Mouse (Mus musculus): ENCODE measurements around the gene Acbd6. TPM values are rescaled to one million over a fixed set of nuclear protein-coding genes. Genes with fewer than 3 reads are reported as not detected.

The Acbd6 gene
- polyA plus RNA-seq (2014; fragmentation: Nextera tagmentation; extraction: Ambion mirVana), result 71.0 and 72.9 TPM in 2 replicates

DNA sequence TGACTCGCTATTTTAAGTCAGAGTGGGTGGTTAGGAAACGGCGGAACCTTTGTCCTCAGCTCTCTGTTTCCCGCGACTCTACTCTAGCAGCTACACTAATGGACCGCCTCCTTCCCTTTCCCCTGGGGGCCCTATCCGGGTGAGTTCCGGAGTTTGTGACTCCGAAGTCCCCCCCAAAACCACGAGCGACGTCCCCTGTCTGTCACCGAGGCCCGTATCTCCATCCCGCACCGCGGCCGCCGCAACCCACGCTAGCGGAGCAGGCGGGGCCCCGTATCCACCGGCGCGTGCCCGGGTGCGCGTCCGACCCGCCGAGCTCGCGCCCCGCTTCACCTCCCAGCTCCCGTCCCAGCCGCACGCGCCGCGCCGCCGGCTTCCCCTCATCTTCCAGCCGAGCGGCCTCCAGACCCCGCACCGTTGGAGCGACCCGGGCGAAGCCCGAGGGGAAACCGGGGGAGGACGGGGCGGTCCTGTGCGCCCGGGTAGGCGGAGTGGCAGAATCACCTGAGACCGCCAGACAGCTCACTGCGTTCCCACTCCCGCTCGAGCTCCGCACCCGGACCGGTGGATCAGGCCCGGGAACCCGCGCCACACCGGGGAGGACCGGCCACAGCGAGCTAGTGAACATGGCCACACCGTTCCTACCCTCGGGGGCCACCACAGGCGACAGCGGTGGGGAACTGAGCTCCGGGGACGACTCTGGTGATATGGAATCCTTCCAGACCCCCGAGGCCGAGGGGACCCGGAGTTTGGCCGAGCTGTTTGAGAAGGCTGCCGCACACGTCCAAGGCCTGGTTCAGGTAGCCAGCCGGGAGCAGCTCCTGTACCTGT, at the start of gene Acbd6:
Acbd6 (plus strand) TSS at position 109 of the 831 bp plus-strand sequence.
- H3K4me1 ChIP-seq (ENCODE audit: control insufficient read depth, insufficient read depth, low read length), result peaks cover 11% of the 10 kb centered on the region
- peak within 1 kb of the TSS; percentile 67 for H3K27ac ChIP-seq (ENCODE audit: low read depth, low read length)
- under 1% methylated on average over 81 of the region's 83 CpGs for WGBS
- no peaks in the 10 kb centered on the region for H3K36me3 ChIP-seq (ENCODE audit: control insufficient read depth, insufficient read depth, low read length)
- H3K4me3 ChIP-seq (ENCODE audit: low read depth, low read length), result peak within 1 kb of the TSS; percentile 94
- H3K4me2 ChIP-seq, result peak within 1 kb of the TSS; percentile 86
- peak within 1 kb of the TSS; percentile 94 for H3K9ac ChIP-seq (ENCODE audit: low read length)
- H3K9me3 ChIP-seq (ENCODE audit: control insufficient read depth, low read length), result no peaks in the 10 kb centered on the region
- no peaks in the 10 kb centered on the region for H3K27me3 ChIP-seq (ENCODE audit: control insufficient read depth, insufficient read depth, low read length)
- DNase-seq (ENCODE audit: low spot score, missing footprints) (peak; percentile 97), ATAC-seq (ENCODE audit: low FRiP score) (peak; percentile 92)

DNA sequence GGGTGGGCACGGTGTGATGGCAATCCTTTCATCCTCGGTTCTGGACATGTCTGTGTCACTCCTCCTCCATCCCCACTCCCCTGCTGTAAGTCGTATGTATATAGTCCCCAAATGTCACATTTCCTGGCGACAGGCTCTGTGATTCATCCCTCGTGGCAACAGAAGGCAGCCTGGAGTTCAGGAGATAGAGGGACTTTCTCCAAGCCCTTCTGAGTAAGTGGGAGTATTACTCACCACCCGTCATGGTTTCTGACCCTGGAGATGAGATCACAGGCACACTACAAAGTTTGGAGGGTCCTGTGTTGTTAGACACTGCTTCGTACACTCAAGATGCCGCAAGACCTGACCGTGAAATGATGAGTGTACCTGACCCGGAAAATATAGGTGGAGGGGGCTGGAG, 47.7 kb upstream of the Acbd6 start:
- no peaks in the 10 kb centered on the region for H3K27me3 ChIP-seq (ENCODE audit: control insufficient read depth, insufficient read depth, low read length)
- no peak overlapping the region for H3K4me3 ChIP-seq (ENCODE audit: low read depth, low read length)
- no peak overlapping the region for H3K27ac ChIP-seq (ENCODE audit: low read depth, low read length)
- no peak overlapping the region for H3K9ac ChIP-seq (ENCODE audit: low read length)
- H3K4me2 ChIP-seq, result no peak overlapping the region
- no peaks in the 10 kb centered on the region for H3K36me3 ChIP-seq (ENCODE audit: control insufficient read depth, insufficient read depth, low read length)
- H3K9me3 ChIP-seq (ENCODE audit: control insufficient read depth, low read length), result no peaks in the 10 kb centered on the region
- WGBS, result 77% methylated on average over 10 of the region's 10 CpGs
- DNase-seq (ENCODE audit: low spot score, missing footprints) (no peak), ATAC-seq (ENCODE audit: low FRiP score) (no peak)
- H3K4me1 ChIP-seq (ENCODE audit: control insufficient read depth, insufficient read depth, low read length), result no peaks in the 10 kb centered on the region

DNA sequence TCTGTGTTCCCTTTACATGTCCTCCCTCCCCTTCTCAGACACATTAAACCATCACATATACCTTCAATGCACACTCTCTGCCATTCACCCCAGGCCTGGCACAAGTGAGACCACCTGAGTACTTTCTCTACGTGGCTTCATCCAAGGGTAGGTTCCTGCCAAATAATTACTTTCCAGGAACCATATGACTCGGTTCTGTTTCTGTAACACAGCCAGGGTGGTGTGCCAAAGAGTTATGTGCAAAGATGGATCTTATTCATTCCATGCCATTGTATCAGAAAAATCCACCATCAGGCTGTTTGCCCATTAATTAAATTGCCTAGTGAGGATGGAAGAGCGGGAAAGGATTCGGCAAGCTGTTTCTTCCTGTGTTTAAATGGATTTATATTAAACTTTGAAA, 42.1 kb upstream of the Acbd6 start:
- H3K4me2 ChIP-seq, result no peak overlapping the region
- H3K9ac ChIP-seq (ENCODE audit: low read length), result no peak overlapping the region
- H3K4me3 ChIP-seq (ENCODE audit: low read depth, low read length), result no peak overlapping the region
- no peaks in the 10 kb centered on the region for H3K36me3 ChIP-seq (ENCODE audit: control insufficient read depth, insufficient read depth, low read length)
- H3K4me1 ChIP-seq (ENCODE audit: control insufficient read depth, insufficient read depth, low read length), result peaks cover 5% of the 10 kb centered on the region; the same call in 1 of the 2 replicates
- ATAC-seq (ENCODE audit: low FRiP score) (no peak), DNase-seq (ENCODE audit: low spot score, missing footprints) (no peak)
- peaks cover 5% of the 10 kb centered on the region; the same call in 1 of the 2 replicates for H3K9me3 ChIP-seq (ENCODE audit: control insufficient read depth, low read length)
- no peaks in the 10 kb centered on the region for H3K27me3 ChIP-seq (ENCODE audit: control insufficient read depth, insufficient read depth, low read length)
- WGBS, result 90% methylated on average over 4 of the region's 4 CpGs
- no peak overlapping the region for H3K27ac ChIP-seq (ENCODE audit: low read depth, low read length)

DNA sequence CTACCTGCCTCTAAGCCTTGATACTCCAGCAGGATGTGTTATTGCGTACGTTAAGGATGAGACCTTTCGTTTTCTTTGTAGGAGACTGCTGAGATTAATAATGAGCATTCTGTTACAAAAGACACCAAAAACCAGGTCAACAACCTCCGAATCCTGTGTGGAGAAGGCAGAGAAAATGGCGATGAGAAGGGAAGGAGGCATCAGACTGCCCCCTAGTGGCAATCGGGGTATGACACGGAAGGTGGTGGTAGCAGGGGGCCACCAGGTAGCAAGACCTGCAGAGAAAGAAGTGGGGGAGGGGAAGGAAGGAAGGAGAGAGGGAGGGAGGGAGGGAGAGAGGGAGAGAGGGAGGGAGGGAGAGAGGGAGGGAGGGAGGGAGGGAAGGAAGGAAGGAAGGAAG, 41.3 kb upstream of the Acbd6 start:
- Histone ChIP-seq H3K9ac (ENCODE audit: low read length) (no peak overlapping the region), H3K9me3 (ENCODE audit: control insufficient read depth, low read length) (peaks cover 5% of the 10 kb centered on the region; the same call in 1 of the 2 replicates), H3K27ac (ENCODE audit: low read depth, low read length) (no peak overlapping the region), H3K4me3 (ENCODE audit: low read depth, low read length) (no peak overlapping the region), H3K4me1 (ENCODE audit: control insufficient read depth, insufficient read depth, low read length) (peaks cover 5% of the 10 kb centered on the region; the same call in 1 of the 2 replicates), H3K27me3 (ENCODE audit: control insufficient read depth, insufficient read depth, low read length) (no peaks in the 10 kb centered on the region), H3K36me3 (ENCODE audit: control insufficient read depth, insufficient read depth, low read length) (no peaks in the 10 kb centered on the region), H3K4me2 (no peak overlapping the region)
- WGBS, result 42% methylated on average over 7 of the region's 7 CpGs
- DNase-seq (ENCODE audit: low spot score, missing footprints) (no peak), ATAC-seq (ENCODE audit: low FRiP score) (no peak)

DNA sequence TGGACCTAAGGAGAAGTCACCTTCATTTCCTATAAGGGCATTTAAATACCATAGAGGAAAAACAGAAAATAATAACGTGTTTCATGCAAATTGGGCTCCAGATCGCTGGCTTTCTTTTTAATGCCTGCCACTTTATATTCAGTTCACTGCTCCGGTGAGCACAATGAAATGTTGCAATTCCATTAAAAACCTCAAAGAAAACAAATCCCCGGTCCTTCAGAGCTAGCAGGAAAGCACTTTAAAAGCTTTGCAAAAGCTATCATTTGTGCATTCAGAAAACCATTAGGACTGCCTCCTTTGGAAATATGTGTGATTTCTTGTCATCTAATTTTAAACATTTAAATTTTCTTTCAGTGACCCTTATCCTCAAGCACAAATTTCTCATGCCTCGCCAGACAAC, 40.9 kb upstream of the Acbd6 start:
- Histone ChIP-seq H3K9ac (ENCODE audit: low read length) (no peak overlapping the region), H3K4me3 (ENCODE audit: low read depth, low read length) (no peak overlapping the region), H3K27ac (ENCODE audit: low read depth, low read length) (no peak overlapping the region), H3K4me1 (ENCODE audit: control insufficient read depth, insufficient read depth, low read length) (peaks cover 5% of the 10 kb centered on the region; the same call in 1 of the 2 replicates), H3K27me3 (ENCODE audit: control insufficient read depth, insufficient read depth, low read length) (no peaks in the 10 kb centered on the region), H3K9me3 (ENCODE audit: control insufficient read depth, low read length) (peaks cover 5% of the 10 kb centered on the region; the same call in 1 of the 2 replicates), H3K4me2 (no peak overlapping the region), H3K36me3 (ENCODE audit: control insufficient read depth, insufficient read depth, low read length) (no peaks in the 10 kb centered on the region)
- DNase-seq (ENCODE audit: low spot score, missing footprints), result no peak
- no peak for ATAC-seq (ENCODE audit: low FRiP score)
- 40% methylated on average over 5 of the region's 5 CpGs for WGBS

DNA sequence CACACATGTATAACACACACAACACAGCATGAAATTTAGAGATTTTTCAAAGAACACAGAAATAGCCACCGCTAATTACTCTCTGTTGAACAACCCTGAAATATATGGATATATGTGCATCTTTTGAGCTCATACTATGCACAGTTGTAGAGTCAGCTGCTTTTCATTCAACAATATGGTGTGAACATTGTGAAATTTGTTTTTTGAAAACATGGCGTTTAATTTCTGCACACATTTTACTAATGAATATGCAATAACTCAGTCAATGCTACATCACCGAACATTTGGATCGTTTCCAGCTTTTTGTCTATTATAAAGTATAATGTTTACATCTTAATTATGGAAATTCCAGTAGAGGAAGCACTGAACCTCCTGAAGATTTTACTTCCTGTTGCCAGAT, 37.6 kb upstream of the Acbd6 start:
- Histone ChIP-seq H3K4me2 (no peak overlapping the region), H3K27me3 (ENCODE audit: control insufficient read depth, insufficient read depth, low read length) (no peaks in the 10 kb centered on the region), H3K4me3 (ENCODE audit: low read depth, low read length) (no peak overlapping the region), H3K9ac (ENCODE audit: low read length) (no peak overlapping the region), H3K4me1 (ENCODE audit: control insufficient read depth, insufficient read depth, low read length) (peaks cover 5% of the 10 kb centered on the region; the same call in 1 of the 2 replicates), H3K36me3 (ENCODE audit: control insufficient read depth, insufficient read depth, low read length) (no peaks in the 10 kb centered on the region), H3K9me3 (ENCODE audit: control insufficient read depth, low read length) (peaks cover 5% of the 10 kb centered on the region; the same call in 1 of the 2 replicates), H3K27ac (ENCODE audit: low read depth, low read length) (no peak overlapping the region)
- WGBS, result 95% methylated on average over 4 of the region's 4 CpGs
- DNase-seq (ENCODE audit: low spot score, missing footprints) (no peak), ATAC-seq (ENCODE audit: low FRiP score) (no peak)

DNA sequence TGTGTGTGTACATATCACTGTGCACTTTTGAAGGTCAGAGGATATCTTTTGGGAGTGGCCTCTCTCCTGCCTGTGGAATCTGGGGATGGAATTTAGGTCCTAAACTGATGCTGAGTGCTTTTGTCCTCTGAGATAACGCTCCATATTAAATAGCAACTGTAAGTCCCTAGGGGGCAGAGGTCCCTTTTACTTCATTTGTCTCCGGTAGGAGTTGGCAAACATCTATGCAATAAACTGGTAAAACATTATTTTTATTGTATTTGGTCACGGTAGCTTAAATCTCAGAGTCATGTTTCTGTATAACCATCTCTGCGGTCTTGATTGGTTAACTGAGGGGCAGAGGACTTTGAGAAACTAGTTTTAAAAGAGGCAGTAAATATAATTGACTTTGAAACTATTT, 35.4 kb upstream of the Acbd6 start:
- 92% methylated on average over 4 of the region's 4 CpGs for WGBS
- 0 out of 2 replicates have a peak, but pooled peaks cover 2% of the 10 kb centered on the region for H3K27me3 ChIP-seq (ENCODE audit: control insufficient read depth, insufficient read depth, low read length)
- no peak for DNase-seq (ENCODE audit: low spot score, missing footprints)
- H3K36me3 ChIP-seq (ENCODE audit: control insufficient read depth, insufficient read depth, low read length), result no peaks in the 10 kb centered on the region
- peaks cover 5% of the 10 kb centered on the region; the same call in 1 of the 2 replicates for H3K9me3 ChIP-seq (ENCODE audit: control insufficient read depth, low read length)
- H3K4me2 ChIP-seq, result no peak overlapping the region
- H3K4me1 ChIP-seq (ENCODE audit: control insufficient read depth, insufficient read depth, low read length), result peaks cover 6% of the 10 kb centered on the region
- H3K9ac ChIP-seq (ENCODE audit: low read length), result no peak overlapping the region
- no peak overlapping the region for H3K4me3 ChIP-seq (ENCODE audit: low read depth, low read length)
- no peak overlapping the region for H3K27ac ChIP-seq (ENCODE audit: low read depth, low read length)
- no peak for ATAC-seq (ENCODE audit: low FRiP score)

DNA sequence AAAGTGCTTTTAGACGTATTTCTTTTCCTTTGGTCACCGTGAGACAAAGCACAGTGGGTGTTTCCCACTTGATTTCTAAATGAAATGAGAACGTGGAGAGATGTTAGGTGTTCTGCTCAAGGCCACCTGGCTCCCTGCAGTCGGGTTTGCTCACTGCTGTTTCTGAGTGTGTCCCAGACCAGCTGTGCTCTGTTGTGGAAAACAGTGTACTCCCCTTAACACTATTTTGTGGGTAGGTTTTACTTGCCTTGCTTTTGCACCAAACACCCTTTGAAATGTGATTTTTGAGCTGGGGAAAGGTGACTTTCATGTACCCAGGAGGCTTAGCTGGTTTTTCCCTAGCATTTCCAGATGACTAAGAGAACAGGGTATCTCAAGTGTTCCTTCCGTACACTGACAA, 31.7 kb upstream of the Acbd6 start:
- 58% methylated on average over 5 of the region's 5 CpGs for WGBS
- H3K27ac ChIP-seq (ENCODE audit: low read depth, low read length), result no peak overlapping the region
- peaks cover 28% of the 10 kb centered on the region for H3K4me1 ChIP-seq (ENCODE audit: control insufficient read depth, insufficient read depth, low read length)
- no peaks in the 10 kb centered on the region for H3K36me3 ChIP-seq (ENCODE audit: control insufficient read depth, insufficient read depth, low read length)
- DNase-seq (ENCODE audit: low spot score, missing footprints) (no peak), ATAC-seq (ENCODE audit: low FRiP score) (no peak)
- 0 out of 2 replicates have a peak, but pooled peaks cover 2% of the 10 kb centered on the region for H3K27me3 ChIP-seq (ENCODE audit: control insufficient read depth, insufficient read depth, low read length)
- H3K4me3 ChIP-seq (ENCODE audit: low read depth, low read length), result no peak overlapping the region
- H3K9me3 ChIP-seq (ENCODE audit: control insufficient read depth, low read length), result no peaks in the 10 kb centered on the region
- H3K4me2 ChIP-seq, result no peak overlapping the region
- no peak overlapping the region for H3K9ac ChIP-seq (ENCODE audit: low read length)

All from midbrain, embryonic 11.5 days (tissue).